Mouse (Mus musculus) frontal cortex, postnatal 10 days (tissue): ENCODE data around the gene Mgmt.

Experiments
- DNase-seq, 2 experiments: peaks; one replicate each; pipeline ENCODE4 v3.0.0; 2022; ENCODE audit warnings: low spot score in 2 of 2, mixed read lengths in 1 of 2

The Mgmt gene

GRCm38 (mm10) chr7:136908616-136909144 lies 14.3 kb downstream of the Mgmt start:
- no peak for DNase-seq

DNA sequence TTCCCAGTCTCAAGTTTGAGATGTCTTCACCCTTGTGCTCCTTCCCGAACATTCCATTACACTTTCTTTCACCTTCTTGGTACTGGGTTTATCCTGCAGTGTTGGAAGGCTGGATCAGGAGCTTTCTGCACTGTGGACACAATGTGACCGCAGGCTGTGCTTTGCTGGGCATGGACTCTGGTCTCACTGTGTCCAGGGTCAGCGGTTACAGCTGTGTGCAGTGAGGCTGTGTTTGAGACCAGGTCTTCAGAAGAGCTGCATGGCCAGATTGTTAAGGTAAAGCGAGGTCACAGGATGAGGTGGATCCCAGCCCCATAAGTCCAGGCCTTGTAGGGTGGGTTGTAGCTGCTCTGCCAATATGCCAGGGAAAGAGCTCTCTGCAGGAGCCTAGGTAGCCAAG lies 18.5 kb downstream of the Mgmt start:
- no peak for DNase-seq

GRCm38 (mm10) chr7:136916021-136916420 lies 21.6 kb downstream of the Mgmt start:
- no peak for DNase-seq

DNA sequence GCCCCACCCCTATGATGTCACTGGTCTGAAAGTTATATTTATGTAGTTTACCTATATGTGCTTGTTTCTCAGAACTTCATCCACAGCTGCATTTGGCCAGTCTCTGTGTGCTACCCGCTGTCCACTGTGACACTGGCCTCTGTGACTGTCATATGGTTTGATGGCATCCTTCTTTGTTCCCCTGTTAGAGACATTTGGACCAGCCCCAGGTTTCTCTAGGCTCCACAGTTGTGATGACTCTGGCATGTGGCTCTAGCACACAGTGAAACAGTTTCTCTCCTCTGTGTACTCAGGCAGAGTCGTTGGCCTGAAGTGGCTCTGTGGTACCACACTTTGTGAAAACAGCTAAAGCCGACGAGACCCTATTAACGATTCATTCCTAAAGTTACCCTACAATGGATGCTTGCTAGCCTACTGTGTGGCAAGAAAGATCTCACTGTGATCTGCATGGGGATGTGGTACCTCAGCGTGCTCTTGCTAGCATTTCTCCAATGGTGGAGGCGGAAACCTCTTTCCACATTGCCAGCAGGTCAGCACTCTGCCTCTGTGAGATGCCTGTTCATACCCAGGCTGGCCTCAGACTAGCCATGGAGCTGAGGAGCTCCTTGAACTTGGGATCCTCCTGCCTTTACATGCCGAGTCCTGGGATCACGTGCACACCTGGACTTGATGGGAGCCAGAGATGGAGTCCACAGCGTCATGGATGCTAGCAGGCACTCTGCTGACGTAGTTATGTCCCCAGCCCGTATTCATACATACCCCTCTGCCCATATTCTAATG lies 26.8 kb downstream of the Mgmt start:
- no peak for DNase-seq

- no peak for DNase-seq
These were observed 27.8 kb downstream of the Mgmt start for GRCm38 (mm10) chr7:136922230-136922629.

DNA sequence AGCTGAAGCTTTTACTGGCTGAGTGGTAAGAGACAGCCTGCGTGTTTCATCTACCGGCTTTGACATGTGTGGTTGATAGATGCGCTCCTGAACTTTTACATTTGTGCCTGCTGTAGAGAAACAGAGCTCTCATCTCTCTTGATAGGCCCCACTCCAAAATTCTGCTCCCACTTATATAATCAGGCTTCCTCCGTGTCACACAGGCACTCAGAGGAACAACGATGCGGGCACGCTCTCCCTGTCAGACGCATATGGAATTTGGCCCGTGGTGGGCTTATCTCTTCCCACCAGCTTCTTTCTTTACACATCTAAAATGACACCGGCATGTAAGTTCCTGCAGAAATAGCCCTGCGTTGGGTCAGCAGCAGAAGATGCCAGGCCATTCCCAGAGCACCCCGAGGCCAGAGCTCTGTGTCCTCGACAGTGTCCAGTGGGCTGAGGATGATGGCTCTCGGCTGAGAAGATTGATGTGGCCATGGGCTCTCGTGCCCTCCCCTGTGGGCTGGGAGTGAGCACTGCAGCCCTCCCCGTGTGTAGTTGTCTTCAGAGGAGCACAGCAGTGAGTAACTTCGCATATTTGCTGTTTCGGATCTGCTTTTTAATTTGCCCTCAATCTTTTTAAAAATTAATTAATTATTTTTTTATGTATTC lies 30.3 kb downstream of the Mgmt start:
- no peak for DNase-seq

DNA sequence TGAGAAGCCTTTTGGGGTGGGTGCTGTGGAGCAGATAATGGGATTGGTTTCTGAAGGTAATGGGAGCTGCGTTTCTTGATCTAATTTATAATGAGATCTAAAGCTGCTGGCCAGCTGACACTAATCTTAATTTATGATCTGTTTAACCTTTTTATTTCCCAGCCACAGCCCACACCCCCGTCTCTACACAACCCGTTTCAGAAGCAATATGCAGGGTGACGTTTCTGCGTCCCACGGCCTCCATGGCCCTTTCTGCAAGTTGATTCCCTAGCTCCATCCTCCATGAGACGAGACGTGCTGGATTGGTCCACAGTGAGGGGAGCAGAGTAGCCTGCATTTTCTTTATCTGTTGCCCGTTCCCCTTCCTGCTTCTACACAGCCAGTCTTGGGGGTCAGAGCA lies 31.8 kb downstream of the Mgmt start:
- no peak for DNase-seq

DNA sequence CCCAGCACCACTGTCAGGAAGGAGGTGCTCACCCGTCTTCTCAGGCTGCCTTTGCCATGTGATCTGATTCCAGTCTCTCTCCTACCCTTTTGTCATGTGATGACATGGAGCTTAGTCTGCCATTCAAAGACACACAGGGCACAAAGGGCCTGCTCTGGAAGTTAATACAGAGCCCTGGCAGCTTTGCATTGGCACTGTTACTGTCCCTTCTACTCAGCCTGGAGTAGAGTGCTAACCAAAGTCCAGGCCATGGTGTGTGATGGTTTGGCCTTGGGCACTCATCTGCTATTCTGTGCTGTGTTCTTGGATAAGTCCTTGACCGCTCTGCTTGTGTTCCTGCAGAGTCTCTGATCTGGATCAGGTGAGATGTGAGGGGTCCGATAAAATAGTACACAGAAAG lies 36.0 kb downstream of the Mgmt start:
- no peak for DNase-seq

- no peak for DNase-seq
These were observed 39.0 kb downstream of the Mgmt start for GRCm38 (mm10) chr7:136933367-136933766.

DNA sequence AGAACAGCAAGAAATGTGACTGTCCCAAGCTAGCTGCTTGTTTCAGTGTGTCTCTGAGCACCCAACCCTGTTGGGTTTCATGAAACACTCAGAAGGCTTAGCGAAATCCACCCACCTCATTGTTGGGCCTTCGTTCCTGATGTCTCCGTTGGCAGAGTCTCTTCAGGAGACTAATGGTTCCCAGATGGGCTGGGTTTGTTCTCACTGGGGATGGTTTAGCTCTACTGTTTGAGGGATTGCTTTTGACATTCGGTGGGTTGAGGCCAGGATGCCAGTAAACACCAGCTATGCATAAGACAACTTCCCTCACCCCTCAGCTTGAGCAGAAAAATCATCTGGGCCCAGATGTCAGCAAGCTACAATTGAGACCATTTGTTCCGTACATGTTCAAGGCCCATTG lies 39.9 kb downstream of the Mgmt start:
- no peak for DNase-seq

GRCm38 (mm10) chr7:136934784-136935183 lies 40.4 kb downstream of the Mgmt start:
- no peak for DNase-seq

DNA sequence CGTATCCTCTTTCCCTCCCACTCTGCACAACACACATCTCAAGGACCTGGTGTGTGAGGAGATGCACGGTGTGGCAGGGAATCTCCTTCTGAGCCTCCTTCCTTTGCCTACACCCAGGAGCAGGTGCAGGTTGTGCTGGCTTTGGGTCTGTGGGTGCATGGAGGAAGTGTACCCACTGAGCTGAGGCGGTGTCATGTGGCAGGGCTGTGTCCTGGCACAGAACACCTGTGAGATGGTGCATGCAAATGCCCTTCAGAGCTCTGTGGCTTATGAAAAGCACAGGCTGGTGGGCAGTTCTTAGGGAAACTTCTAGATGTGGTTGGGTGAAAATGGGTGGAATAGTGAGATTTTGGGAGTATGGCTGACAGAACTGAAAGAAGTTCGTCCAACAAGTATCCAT lies 44.0 kb downstream of the Mgmt start:
- DNase-seq, result no peak

- DNase-seq, result no peak
These were observed 48.0 kb downstream of the Mgmt start for GRCm38 (mm10) chr7:136942414-136942813.

GRCm38 (mm10) chr7:136943886-136944285 lies 49.5 kb downstream of the Mgmt start:
- DNase-seq, result no peak

DNA sequence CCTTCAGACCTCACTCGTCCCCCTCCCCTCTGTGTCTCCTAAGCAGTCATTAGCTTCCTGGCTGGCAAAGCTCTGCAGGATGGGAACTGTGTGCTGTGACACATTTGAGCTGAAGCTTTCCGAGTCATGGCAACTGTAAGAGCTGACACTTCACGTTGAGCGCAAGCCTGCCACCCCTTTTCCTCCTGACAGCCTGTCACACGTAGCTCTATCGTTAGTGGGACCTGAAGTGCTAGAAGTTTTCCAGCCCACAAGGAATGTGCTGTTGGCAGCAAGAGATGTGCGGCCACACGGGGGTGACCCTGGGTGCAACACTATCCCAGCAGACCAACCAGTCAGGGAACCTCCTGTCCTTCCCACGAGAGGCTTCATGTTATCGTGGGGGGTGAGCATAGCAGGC lies 51.3 kb downstream of the Mgmt start:
- peak; percentile 9 to 14 for DNase-seq

- peak; percentile 6 to 11 for DNase-seq
These were observed 51.7 kb downstream of the Mgmt start for GRCm38 (mm10) chr7:136946131-136946530.

DNA sequence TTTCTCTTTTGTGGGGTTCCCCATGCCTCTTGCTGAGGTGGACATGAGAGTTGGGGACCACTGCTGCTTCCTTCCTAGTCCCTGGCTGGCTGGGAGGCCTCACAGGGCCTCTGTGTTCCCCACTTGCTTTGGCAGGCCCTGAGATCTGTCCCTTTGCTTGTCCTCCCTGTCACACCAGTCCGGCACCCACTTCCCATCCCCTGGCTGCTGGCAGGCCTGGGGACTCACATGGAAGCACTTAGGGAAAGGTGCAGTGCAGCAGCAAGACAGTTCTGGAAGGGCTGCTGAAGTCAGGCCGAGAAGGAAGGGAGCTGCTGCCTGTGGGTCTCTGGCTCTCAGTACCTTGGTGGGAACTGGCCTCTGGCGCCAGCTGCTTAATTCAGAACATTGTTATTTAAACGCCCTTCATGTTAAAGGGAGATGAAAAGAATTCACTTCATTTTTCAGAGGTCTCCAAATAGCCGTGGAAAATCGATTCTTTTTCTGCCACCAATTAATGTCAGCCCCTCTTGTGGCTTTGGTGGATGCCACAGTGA lies 53.9 kb downstream of the Mgmt start:
- no peak for DNase-seq

GRCm38 (mm10) chr7:136952608-136953007 lies 58.2 kb downstream of the Mgmt start:
- DNase-seq, result no peak

- DNase-seq, result no peak
These were observed 58.8 kb downstream of the Mgmt start for GRCm38 (mm10) chr7:136953251-136953650.

GRCm38 (mm10) chr7:136972361-136972760 lies 77.9 kb downstream of the Mgmt start:
- no peak for DNase-seq

DNA sequence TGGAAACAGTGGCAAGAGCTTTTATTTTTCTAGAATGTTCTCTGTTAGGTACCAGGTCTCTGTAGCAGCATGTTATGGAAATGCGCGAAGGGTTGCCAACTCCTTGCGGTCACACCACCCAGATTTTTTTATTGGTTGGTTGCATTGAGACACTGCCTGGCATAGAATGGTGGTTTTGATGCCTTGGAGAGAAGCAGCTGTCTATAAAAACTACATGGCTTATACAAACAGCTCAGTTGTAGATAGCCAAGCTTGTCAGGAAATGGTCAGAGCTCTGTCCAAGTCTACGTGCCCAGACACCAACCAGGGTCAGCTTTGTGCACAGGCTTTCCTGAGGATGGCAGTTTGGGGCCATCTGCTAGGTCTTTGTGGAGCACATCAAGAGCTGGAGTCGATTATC lies 80.6 kb downstream of the Mgmt start:
- no peak for DNase-seq

- no peak for DNase-seq
These were observed 103.0 kb downstream of the Mgmt start for GRCm38 (mm10) chr7:136997456-136997855.

GRCm38 (mm10) chr7:137000703-137001102 lies 106.3 kb downstream of the Mgmt start:
- no peak for DNase-seq
